Mouse (Mus musculus): ENCODE results near the gene Frat1.

DNA sequence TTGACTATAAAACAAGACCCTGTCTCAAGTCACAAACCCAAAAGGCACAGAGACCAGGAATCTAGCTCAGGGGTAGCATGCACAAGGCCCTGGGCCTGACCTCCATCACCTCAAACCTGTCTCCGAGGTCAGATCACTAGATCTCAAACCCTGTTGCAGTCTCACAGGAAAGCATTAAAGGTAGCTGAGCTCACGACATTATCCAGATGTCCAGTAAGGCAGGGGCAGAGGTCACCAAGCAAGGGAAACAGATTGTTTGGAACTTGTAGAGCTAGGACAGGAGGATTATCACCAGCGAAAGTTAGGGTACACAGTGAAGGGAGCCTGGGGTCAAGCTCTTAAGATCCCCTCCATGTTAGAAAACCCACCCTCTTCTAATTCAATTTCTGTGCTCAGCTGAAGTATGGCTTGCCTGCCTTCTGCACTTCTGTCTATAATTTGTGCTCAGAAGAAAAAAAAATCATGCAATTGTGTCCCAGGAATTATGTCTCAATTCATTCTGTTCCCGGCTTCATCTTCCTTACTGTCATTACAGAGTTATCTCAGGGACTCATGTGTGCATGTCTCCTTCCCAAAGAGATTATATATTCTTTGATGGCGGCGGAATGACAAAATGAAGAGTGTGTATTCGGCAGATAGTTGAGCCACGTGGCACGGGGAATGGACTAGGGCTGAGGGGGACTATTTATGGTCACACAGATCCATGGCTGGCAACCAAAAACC is 7.6 kb downstream of the Frat1 start:
- no peak for TF ChIP-seq POLR2A (IDR thresholded peaks at IDR 0.05; ENCODE audit: borderline replicate concordance, extremely low read depth, insufficient read depth, insufficient read length, poor library complexity, severe bottlenecking)
- TF ChIP-seq CTCF (IDR thresholded peaks at IDR 0.05; ENCODE audit: borderline replicate concordance, extremely low read depth, insufficient read depth, insufficient read length), result no peak

Data from brain, embryonic 14.5 days (tissue).